Mouse (Mus musculus): ENCODE measurements around the gene Mypn. TPM values are rescaled to one million over a fixed set of nuclear protein-coding genes. Genes with fewer than 3 reads are reported as not detected.

Gene Mypn
- polyA plus RNA-seq, 1 experiment, result 7.9 TPM

DNA sequence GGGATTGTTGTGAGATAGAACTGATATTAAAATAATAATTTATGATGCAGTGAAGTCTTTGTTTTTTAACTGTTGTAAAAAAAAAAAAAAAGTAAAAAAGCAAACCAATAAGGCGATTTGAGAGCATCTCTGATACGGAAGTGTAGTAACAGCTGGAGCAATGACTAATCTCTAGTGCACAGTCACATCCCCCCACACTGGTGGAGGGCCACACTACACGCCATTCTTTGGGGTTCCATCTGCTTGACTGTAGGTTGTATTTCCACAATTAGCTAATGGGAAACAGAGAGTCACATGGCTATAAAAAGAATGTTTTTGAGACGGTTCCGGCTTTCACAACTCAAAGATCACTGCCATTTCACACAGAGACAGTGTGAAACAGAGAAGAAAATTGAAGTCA, 30.4 kb upstream of the Mypn start:
- no peak overlapping the region for H3ac ChIP-seq (ENCODE audit: control insufficient read depth, insufficient read length)
- peak overlapping the region; percentile 35 for H3K4me2 ChIP-seq (ENCODE audit: low read depth)
- no peaks in the 10 kb centered on the region for H3K36me3 ChIP-seq (ENCODE audit: control insufficient read depth, insufficient read depth)
- H3K4me3 ChIP-seq, result no peak overlapping the region
- no peaks in the 10 kb centered on the region for H3K27me3 ChIP-seq (ENCODE audit: control insufficient read depth, insufficient read depth, insufficient read length)
- peak; percentile 24 for TF ChIP-seq USF1 (IDR thresholded peaks at IDR 0.05; ENCODE audit: low read depth)
- TF ChIP-seq MYOD1 (IDR thresholded peaks at IDR 0.05; ENCODE audit: control insufficient read depth in 1 of 3, insufficient read length in 2 of 3, low read depth in 2 of 3), result peak in 1 of 3 experiments; percentile 64
- no peak for TF ChIP-seq SRF (IDR thresholded peaks at IDR 0.05; ENCODE audit: control insufficient read depth, insufficient read length, low read depth)
- no peak for TF ChIP-seq E2F4 (IDR thresholded peaks at IDR 0.05; ENCODE audit: insufficient read depth)
- no peaks in the 10 kb centered on the region for H3K79me2 ChIP-seq (ENCODE audit: control insufficient read depth, insufficient read depth)

DNA sequence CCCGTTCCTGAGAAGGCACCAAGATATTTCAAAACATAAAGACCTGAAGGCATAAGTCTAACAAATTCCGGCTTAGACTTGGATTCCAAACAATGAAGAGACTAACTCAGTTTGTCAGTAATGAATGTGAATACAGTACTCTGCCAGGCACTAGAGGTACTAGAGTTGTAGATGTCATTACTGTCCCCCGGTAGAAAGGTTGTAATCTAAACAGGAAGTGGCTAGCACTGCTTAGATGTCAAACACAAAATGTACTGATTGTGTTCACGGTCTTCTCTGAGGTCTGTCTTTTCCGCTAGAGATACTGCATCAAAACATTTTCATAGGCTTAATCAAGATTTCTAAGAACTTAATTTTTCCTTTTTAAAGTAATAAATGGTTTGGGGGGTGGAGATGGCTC, 27.9 kb upstream of the Mypn start:
- Histone ChIP-seq H3ac (ENCODE audit: control insufficient read depth, insufficient read length) (no peak overlapping the region), H3K4me3 (no peak overlapping the region), H3K4me2 (ENCODE audit: low read depth) (no peak overlapping the region), H3K36me3 (ENCODE audit: control insufficient read depth, insufficient read depth) (no peaks in the 10 kb centered on the region), H3K27me3 (ENCODE audit: control insufficient read depth, insufficient read depth, insufficient read length) (no peaks in the 10 kb centered on the region), H3K79me2 (ENCODE audit: control insufficient read depth, insufficient read depth) (no peaks in the 10 kb centered on the region)
- TF ChIP-seq MAX (IDR thresholded peaks at IDR 0.05; ENCODE audit: low read depth), result no peak
- TF ChIP-seq POLR2A (IDR thresholded peaks at IDR 0.05; ENCODE audit: insufficient read length, low read depth), result no peak
- TF ChIP-seq CEBPB (IDR thresholded peaks at IDR 0.05; ENCODE audit: insufficient read depth, poor library complexity, severe bottlenecking), result no peak
- no peak for TF ChIP-seq TCF3 (IDR thresholded peaks at IDR 0.05; ENCODE audit: insufficient read length, low read depth)
- no peak for TF ChIP-seq SRF (IDR thresholded peaks at IDR 0.05; ENCODE audit: control insufficient read depth, insufficient read length, low read depth)
- TF ChIP-seq MYOG (IDR thresholded peaks at IDR 0.05; ENCODE audit: control insufficient read depth in 1 of 3, insufficient read depth in 1 of 3, insufficient read length in 2 of 3, low read depth in 2 of 3), result no peak
- TF ChIP-seq REST (IDR thresholded peaks at IDR 0.05; ENCODE audit: insufficient read depth, insufficient read length), result no peak
- TF ChIP-seq POLR2AphosphoS2 (IDR thresholded peaks at IDR 0.05; ENCODE audit: insufficient read length, low read depth), result no peak
- TF ChIP-seq MYOD1 (IDR thresholded peaks at IDR 0.05; ENCODE audit: control insufficient read depth in 1 of 3, insufficient read length in 2 of 3, low read depth in 2 of 3), result no peak
- no peak for TF ChIP-seq TCF12 (IDR thresholded peaks at IDR 0.05; ENCODE audit: insufficient read depth, poor library complexity, severe bottlenecking)
- TF ChIP-seq USF1 (IDR thresholded peaks at IDR 0.05; ENCODE audit: low read depth), result no peak
- TF ChIP-seq E2F4 (IDR thresholded peaks at IDR 0.05; ENCODE audit: insufficient read depth), result no peak

DNA sequence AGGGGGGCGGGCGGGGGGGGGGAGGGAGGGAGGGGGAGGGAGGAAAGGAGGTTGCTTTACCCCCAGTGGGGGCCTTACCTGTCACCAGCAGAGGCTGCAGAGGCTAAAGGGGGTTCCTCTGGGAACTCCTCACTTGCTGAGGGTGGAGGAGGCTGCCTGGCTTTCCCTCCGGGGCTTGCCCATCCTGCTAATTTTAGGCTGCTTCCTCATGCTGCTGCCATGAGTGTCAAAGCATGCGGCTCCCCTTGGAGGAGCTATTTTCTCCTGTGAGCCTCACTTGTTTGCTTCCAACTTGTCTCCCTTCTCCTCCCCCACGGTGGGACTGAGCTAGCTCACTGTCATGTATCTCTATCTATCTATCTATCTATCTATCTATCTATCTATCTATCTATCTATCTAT, 27.1 kb upstream of the Mypn start:
- Histone ChIP-seq H3K4me3 (no peak overlapping the region), H3ac (ENCODE audit: control insufficient read depth, insufficient read length) (no peak overlapping the region), H3K36me3 (ENCODE audit: control insufficient read depth, insufficient read depth) (no peaks in the 10 kb centered on the region), H3K27me3 (ENCODE audit: control insufficient read depth, insufficient read depth, insufficient read length) (no peaks in the 10 kb centered on the region), H3K79me2 (ENCODE audit: control insufficient read depth, insufficient read depth) (no peaks in the 10 kb centered on the region), H3K4me2 (ENCODE audit: low read depth) (no peak overlapping the region)
- TF ChIP-seq USF1 (IDR thresholded peaks at IDR 0.05; ENCODE audit: low read depth) (no peak), MAX (IDR thresholded peaks at IDR 0.05; ENCODE audit: low read depth) (no peak), CEBPB (IDR thresholded peaks at IDR 0.05; ENCODE audit: insufficient read depth, poor library complexity, severe bottlenecking) (no peak), E2F4 (IDR thresholded peaks at IDR 0.05; ENCODE audit: insufficient read depth) (no peak), POLR2AphosphoS2 (IDR thresholded peaks at IDR 0.05; ENCODE audit: insufficient read length, low read depth) (no peak), SRF (IDR thresholded peaks at IDR 0.05; ENCODE audit: control insufficient read depth, insufficient read length, low read depth) (no peak), TCF3 (IDR thresholded peaks at IDR 0.05; ENCODE audit: insufficient read length, low read depth) (no peak), REST (IDR thresholded peaks at IDR 0.05; ENCODE audit: insufficient read depth, insufficient read length) (no peak), TCF12 (IDR thresholded peaks at IDR 0.05; ENCODE audit: insufficient read depth, poor library complexity, severe bottlenecking) (no peak)

DNA sequence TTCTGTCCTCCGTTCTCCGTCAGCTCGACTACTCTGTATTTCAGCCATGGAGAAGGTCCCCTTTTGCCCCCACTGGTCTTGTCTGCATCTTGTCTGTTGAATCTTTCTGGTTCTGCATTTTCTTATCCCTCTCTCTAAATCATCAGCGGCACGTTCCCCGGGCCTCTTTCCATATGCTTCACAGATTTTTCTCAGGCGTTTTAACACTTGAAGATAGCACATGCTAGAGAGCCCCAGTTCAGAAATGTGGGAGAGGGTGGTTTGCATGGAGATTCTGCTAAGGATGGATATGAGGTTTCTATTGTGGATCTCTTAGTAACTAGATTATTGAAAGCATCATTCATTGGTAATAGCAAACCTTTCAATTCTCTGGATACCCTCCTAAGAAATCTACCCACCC, 26.5 kb upstream of the Mypn start:
- Histone ChIP-seq H3K27me3 (ENCODE audit: control insufficient read depth, insufficient read depth, insufficient read length) (no peaks in the 10 kb centered on the region), H3ac (ENCODE audit: control insufficient read depth, insufficient read length) (no peak overlapping the region), H3K4me3 (no peak overlapping the region), H3K36me3 (ENCODE audit: control insufficient read depth, insufficient read depth) (no peaks in the 10 kb centered on the region), H3K4me2 (ENCODE audit: low read depth) (no peak overlapping the region), H3K79me2 (ENCODE audit: control insufficient read depth, insufficient read depth) (no peaks in the 10 kb centered on the region)
- no peak for TF ChIP-seq MYOD1 (IDR thresholded peaks at IDR 0.05; ENCODE audit: control insufficient read depth in 1 of 3, insufficient read length in 2 of 3, low read depth in 2 of 3)
- no peak for TF ChIP-seq E2F4 (IDR thresholded peaks at IDR 0.05; ENCODE audit: insufficient read depth)
- TF ChIP-seq USF1 (IDR thresholded peaks at IDR 0.05; ENCODE audit: low read depth), result no peak

DNA sequence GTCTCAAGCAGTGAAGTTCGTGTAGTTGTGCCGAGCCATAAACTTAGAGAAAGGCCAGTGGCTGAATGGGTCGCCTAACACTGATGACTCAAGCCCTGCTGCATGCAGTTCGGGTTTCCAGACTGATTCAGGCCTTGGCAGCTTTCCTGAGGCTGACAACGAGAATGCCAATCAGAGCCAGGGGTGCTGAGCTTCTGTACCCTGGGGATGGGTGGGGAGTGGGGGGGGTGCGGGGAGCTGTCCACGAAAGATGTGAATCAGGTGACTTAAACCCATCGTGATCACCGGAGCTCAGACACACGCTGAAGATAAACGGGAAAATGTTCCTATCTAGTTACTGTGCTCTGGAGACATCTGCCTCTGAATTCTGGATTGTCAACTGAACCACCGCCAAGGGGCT, 20.6 kb upstream of the Mypn start:
- Histone ChIP-seq H3K36me3 (ENCODE audit: control insufficient read depth, insufficient read depth) (no peaks in the 10 kb centered on the region), H3K4me2 (ENCODE audit: low read depth) (peak overlapping the region; percentile 75), H3ac (ENCODE audit: control insufficient read depth, insufficient read length) (no peak overlapping the region), H3K4me3 (no peak overlapping the region), H3K27me3 (ENCODE audit: control insufficient read depth, insufficient read depth, insufficient read length) (no peaks in the 10 kb centered on the region), H3K79me2 (ENCODE audit: control insufficient read depth, insufficient read depth) (no peaks in the 10 kb centered on the region)
- TF ChIP-seq TCF3 (IDR thresholded peaks at IDR 0.05; ENCODE audit: insufficient read length, low read depth), result no peak
- TF ChIP-seq CEBPB (IDR thresholded peaks at IDR 0.05; ENCODE audit: insufficient read depth, poor library complexity, severe bottlenecking), result no peak

Data from myocyte (in vitro differentiated cells).